Mouse (Mus musculus) adrenal gland, postnatal 14 days (tissue): Measurements from ENCODE around the gene Iqgap2. TPM values are rescaled to one million over a fixed set of nuclear protein-coding genes. Genes with fewer than 3 reads are reported as not detected.

Experiments
- DNase-seq: peaks from one replicate; pipeline ENCODE4 v3.0.0; 2021; ENCODE audit warnings: mixed read lengths
- total RNA-seq: library from RNA; stranded (reverse); gene quantifications from 2 replicates; pipeline ENCODE4 v1.2.3, GENCODE M21; 2021

The Iqgap2 gene
- total RNA-seq, 1 experiment from 2014 or later = 111 TPM

DNA sequence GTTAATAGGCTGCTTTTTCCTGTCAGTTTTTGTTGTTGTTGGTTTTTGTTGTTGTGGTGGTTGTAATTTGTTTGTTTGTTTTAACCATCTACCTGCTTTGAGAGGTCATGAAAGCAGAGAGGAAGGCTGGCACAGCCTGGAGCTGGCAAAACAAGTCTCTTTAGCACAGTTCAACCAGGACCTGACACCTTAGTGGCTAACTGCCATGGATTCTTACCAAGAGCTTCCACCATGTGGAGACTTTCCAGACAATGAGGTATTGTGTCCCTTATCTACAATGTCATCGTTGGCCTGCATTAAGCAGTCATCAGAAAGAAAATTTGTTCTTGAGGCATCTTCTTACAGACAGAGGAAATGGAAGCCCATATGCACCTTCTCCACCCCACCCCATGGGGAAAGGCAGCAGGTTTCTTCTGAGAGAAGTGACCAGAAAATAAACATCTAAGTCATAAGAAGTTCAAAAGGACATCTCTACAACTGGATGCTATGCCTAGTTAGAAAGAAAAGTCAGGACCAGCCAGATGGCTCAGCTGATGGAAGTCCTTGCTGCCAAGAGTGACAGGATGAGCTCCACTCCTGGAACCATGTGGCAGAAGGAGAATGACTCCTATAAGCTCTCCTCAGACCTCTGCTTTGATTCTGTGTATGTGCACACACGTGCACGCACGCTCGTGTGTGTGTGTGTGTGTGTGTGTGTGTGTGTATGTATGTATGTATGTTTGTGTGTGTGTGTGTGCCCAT lies 113.9 kb downstream of the Iqgap2 start:
- DNase-seq = no peak

DNA sequence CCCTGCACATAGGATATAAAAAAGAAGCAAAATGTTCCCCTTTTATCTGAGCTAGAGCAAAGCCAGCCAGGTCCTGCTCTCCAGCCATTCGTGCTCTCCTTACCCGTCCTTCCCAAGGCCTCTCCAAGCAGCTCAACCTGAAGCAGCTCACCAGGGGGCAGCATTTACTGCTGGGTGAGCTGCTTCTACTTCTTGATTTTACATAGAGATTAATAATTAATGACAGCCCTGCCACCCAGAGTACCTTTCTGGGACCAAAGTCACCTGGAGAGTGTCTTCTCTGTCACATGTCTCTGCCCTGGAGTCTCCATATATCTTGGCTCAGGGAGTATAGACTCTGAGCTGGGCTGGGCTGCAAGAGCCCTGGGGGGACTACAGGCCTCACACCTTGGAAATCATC lies 114.5 kb downstream of the Iqgap2 start:
- DNase-seq = peak; percentile 85

DNA sequence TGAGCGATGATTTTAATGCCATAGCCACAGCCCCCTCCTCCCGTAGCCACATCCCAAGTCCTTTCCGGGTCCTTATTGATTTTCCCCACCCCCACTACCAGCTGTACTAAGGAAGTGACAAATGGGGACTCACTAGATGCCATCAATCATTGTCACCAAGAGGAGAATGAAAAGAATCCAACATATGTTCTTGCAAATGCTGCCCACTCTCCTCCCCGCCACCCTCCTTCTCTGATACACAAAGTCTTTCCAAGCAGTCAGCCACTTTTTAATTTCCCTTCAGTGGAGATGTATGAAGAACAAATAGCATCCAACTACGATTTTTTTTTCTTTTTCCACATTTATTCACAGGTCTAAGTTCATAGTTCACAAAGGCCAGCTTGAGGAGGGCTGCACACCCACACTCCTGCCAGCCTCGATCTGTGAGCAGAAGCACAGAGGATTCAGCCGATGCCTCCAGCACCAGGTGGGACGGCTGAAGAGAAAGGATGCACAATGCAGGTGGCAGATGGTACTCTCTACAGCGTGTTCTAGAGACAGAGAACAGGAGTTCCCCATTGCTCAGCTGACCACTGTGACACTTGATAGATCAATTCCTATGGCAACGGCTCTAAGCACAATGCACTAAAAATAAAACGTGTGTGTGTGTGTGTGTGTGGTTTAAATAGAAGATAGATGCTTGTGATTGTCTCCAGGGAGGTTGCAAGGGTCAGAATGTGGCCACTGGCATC lies 116.6 kb downstream of the Iqgap2 start:
- no peak for DNase-seq

DNA sequence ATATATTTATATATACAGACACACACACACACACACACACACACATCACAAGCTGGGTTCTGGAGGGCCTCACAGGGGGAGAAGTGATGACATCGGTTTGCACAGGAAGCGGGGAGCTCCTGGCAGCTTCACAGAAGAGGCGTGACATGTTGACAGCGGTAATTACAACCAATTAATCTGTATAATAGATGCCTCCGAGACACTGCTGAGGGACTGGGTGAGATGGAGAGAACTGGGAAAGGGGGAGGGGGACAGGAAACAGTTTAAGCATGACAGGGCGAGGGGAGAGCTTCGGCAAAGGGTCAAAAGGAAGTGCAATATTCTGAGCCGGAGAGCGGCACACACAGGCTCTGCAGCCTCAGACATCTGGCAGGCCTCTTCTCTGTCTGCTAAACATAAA lies 126.7 kb downstream of the Iqgap2 start:
- peak; percentile 31 for DNase-seq

DNA sequence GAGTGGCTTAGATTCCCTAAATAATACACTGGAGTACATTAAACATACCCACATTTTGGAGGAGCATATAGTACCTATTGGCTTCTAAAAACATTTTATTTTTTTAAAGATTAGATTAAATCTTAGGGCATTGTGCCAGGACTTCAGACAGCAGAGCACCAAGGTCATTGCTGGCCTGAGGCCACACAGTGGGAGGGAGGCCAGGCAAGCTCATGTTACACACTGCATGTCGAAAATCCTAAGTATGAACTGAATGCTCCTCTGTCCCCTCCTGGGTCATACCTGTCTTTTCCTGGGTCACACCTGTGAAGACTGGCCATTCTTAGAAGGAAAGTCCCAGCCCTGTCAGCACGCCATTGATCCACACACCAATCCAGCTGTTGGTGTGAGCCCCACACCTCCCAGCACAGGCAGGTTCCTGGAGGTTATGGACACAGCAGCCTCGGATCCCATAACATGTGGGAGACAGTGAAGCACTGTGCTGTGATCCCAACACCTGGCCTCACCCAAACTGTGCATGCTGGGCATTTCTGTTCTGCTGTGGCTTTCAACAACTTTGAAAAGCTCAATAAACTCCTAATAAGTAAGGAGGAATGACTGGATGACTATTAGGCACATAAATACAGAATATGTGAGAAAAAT lies 127.7 kb downstream of the Iqgap2 start:
- DNase-seq = peak; percentile 82

DNA sequence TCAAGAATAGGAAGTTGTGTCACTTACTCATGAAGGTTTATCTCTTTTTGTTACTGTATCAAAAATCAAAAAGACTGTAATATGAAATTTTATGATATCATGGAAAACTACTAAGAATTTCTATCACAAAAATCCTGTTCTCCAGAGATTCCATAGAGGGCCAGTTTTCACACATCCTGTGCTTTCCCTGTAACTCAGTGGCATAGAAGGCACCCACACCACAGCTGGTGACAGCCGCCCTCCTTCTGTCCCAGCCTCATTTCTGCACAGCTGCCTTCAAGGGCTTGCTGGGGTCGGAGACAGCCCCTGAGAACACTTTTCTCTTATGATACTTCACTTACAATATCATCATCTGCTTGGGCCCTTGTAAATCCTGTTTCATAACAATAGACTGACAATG lies 131.9 kb downstream of the Iqgap2 start:
- DNase-seq = no peak

DNA sequence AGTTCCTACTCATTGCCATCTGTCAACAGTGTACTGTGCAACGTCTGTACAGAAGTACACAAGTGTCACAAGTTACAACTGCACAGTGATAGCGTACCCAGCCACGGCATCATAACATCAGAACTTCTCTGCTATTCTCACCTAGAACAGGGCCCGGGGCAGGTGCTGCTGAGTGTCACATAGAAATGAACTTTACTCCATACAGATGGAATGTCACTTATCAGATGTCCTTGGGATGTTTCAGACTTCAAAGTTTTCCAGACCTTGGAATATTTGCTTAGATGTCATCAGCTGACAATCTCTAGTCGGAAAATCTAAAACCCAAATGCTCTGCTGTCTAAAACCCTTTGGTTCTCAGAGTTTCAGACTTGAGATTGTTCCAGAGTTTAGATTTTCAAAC lies 137.4 kb downstream of the Iqgap2 start:
- DNase-seq = peak; percentile 22

DNA sequence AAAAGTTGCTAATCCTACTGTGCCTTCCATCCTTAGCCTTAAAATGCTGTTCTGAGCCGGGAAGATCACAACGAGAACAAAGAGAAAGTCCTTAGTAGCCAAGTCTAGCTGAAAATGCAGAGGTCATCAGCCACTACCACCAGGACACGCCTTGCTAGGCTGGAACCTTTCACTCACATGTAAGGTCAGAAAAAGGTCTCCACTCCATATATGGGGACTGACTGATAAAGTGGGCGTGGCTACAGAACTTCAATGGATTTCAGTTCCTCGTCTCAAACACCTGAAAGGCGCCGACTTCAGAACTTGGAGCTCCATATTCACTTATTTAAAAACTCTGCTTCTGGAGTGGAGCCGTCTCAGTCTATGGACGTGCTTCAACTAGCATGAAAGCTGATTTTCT lies 139.3 kb downstream of the Iqgap2 start:
- no peak for DNase-seq

DNA sequence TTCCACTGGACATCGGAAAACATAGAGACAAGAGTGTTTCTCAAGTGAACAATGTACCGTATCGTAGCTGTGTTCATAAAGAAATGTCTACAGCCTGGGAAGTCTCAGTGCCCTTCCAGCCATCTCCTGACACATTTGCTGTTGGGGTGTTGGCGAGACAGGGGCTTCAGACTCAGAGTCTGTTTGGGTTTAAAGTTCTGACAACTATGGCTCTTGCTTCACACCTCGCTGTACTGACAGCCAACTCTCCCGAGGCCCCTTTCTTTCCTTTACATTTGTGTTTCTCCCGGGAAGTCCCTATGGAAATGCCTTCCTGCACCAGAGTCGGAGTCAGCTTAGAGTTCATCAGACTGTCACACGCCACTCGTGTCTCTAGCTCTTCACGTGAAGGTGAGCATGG lies 144.2 kb downstream of the Iqgap2 start:
- no peak for DNase-seq

DNA sequence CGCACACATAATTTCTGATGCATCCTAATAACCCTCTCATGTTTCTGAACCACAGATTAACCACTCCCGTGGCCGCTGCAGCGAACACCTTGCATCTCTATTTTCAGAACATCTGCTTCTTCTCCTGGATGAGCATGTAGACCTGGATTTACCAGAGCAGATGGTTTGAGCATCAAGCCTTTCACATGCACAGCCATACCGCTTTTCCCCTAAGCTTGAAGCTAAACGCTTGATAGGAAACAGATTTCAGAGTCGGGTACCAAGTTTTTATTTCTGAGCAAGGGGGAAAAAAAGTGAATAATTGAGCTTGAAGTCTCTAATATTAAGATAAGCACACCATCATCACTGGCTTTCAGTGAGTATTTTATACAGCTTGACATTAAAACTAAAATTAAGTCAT lies 144.6 kb downstream of the Iqgap2 start:
- DNase-seq = no peak

DNA sequence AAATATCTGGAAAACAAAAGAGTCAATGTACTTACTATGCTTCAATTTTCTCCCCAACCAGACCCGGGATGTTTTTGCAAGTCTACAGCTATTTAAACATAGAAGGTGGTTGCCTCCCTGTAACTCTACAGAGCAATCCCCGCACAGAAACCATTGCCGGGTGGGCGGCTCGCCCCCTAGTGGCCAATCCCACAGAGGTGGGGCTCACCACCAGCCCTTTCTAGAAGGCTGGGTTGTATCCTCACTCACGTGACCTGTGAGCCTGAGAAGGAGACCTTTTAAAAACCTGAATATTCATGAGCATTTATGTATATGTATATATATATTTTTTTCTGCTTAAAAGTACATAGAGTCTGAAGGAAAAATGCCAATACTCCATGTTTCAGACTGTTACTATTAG lies 145.2 kb downstream of the Iqgap2 start:
- DNase-seq = peak; percentile 76

DNA sequence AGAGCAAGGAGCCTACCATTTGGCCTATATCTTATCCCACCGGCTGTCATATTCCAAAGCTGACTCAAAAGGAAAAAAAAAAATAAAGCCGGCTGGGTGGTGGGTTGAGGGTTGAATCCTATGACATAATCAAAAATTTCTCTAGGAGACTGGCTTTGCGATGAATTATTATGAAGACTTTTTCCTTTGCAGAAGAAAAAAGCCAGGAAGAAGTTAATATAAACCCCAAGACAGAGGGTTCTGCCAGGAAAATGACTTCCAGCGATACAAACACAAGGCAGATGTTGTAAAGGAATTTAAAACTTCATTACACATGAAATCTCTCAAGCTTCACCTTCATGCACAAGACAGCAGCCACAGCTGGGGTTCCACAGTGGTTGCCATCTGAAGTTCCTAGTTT lies 146.3 kb downstream of the Iqgap2 start:
- no peak for DNase-seq

DNA sequence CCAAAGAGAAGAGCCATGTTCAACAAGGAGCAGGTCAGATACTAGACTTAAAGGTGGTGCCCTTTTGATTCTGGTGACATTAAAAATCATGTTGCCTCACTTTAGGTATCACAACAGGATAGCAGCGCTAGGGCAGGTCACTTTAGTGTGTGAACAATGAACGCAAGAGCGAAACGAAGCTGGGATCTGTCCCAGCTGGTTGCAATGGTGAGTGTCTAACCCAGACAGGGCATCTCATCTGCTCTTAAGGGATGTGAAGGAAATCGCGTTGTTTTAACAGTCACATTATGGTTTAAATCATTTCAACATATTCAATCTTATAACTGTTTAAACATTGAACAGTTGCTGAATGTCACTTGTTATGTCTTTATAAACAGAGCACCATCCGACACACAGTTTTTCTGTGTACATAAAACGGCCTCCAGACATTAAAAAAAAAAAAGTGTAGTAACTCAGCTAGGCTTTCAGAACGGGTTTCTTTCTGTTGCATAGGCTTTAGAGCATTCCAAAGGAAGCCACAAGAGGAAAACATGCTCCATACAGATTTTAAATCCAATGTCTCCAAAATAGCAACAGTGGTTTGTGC lies 148.7 kb downstream of the Iqgap2 start:
- no peak for DNase-seq

DNA sequence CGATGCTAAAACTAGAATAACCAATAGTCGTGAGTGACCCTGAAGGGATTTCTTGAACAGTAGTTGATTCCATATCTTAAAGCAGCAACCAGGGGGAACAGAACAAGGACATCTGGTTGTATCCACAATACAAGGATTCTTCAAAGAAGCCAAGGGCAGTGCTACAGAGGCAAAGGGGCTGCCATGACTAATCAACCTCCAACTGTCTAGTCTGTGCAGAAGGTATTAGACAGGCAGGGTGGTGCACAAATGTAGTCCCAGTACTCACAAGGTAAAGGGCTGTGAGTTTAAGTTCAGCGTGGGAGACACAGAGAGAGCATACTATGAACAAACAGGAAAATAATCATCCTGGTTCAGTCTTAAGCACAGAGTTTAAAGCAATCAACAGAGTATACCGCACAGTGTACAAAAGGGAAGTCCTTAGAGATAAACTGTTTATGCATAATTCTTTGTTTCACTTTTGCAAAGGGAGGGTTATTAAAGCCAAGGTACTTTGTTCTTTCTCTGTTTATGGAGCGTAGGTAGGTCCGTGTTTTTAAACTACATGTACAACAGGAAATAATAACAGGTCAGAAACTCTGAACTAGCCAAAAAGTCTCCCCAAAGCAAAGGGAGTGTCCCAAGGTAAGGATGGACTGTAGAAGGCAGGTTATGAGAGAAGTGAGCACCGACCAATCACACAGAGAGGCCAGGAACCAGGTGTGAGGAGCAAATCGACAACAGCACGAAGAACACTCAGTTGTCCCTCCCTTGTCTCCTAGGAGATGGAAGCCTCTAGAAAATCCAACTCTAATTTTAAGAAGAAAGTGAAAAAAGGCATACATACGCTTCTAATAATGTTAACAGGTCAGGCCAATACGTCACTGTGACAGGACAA lies 149.7 kb downstream of the Iqgap2 start:
- no peak for DNase-seq

DNA sequence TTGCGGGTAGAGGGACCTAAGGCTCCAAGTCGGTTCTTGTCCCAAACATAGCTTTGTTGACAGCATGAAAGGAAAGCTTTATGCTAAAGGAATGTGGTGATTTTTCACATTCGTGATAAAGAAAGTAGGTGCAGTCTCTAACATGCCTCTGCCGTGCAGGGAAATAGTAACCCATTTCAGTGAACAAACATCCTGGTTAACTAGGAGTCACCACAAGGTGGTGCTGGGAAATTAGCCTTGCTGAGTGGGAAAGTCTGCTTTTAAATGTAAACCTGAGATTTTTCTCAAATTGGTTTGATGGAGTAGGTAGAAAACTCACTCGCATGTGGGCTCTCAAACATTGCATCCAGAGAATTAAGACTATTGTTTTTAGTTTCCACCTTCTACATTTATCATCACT lies 152.1 kb downstream of the Iqgap2 start:
- peak; percentile 18 for DNase-seq

DNA sequence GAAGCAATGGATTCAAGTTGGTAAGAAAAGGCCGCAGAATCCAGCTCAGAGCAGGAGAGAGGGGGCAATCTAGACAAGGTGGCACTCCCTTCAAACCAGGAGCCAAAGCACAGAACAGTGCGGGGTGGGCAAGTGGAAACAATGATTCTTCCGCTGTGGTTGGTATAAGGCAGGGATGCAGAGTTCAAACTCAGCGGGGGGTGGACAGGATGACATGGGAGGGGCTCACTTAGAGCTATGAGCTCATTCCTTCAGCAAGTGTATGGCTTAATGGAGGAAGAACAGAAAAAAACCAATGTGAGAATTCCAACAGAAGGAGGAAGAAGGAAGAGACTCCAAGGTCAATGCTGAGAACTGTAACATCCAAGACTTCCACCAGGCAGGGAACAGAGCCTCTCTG lies 161.2 kb downstream of the Iqgap2 start:
- DNase-seq = no peak

DNA sequence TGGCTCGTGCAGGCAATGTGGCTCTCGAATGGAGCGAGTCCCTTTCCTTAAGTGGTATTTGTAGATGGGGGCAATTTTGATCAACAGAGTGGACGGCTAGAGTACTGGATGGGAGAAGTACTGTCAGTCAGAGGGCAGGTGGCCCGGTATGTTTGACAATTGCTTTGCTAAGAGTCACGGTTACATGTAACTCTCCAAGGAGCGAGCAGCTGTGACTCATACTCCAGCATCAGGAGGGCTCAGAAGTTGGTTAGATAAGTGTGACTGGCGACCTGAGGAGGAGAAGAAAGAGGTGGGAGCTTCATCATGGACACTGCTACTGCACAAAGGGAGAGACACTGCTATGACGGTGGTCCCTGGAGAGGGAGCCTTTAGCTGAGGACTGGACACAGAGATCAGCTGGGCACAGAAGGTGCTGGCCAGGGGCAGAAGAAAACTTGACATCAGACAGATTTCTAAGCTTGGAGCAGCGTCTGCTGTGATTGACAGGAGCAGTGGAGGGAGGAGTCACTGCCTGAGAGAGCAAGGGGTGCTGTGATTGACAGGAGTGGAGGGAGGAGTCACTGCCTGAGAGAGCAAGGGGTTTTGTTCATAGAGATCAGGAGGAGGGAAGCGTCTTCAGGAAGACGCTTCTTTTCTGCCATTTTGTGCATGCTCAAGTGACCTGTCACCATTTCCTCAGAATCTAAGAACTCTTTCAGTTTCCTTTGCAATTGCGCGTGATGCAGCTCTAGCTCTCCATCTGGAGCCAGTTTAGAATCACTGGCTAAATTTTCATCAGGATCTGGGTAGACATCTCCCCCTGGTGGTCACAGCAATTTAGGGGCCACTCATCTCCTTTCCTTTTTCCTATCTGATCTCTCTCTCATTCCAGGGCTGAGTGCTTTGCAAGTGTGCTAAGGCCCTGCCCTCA lies 172.1 kb downstream of the Iqgap2 start:
- DNase-seq = peak; percentile 79

DNA sequence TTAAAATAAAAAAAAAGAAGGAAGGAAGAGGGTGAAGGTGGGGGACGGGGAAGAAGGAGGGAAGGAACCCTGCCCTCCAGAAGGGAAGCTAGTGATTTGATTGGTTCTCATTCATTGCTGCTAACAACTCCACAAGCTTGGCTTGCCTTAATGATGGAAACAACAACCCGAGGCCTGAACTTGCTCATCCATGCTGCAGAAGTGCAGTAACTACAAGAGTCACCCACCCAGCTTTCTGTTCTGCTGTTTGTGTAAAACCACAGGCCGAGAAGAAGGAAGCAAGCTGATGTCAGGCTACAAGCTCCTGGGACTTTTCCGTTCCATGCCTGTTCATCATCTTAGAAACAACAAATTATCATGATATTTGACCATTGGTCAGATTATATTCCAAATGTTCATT lies 176.4 kb downstream of the Iqgap2 start:
- no peak for DNase-seq

DNA sequence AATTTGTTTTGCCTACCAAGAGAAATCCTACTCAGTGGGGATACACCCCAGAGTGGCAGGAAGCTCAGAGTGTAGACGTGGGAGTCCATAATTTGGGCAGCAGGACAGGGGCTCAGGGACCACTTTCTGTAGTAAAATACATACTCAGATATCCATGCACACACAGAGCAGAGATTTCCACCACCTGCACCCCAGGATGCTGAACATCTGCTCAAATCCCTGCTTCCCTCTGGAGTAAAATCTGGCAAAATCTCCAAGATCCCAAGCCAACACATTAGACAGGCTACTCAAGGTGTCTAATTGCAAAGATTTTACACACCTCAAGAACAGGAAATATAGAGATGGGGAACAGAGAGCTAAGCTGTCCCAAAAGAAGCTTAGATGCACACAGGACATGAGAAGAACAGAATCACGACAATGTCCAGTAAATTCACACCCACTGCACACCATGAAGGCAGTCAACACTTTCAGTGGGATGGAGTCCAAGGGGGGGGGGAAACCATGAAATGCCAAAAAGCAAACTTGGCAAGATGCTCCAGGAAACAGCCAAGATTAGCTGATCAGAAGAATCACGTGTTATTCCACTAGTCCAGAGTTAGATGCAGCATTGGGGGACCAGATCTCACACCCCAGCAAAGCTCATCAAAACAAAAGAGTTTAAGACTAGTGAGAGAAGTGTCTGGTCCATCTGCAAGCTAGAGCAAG lies 177.3 kb downstream of the Iqgap2 start:
- no peak for DNase-seq

DNA sequence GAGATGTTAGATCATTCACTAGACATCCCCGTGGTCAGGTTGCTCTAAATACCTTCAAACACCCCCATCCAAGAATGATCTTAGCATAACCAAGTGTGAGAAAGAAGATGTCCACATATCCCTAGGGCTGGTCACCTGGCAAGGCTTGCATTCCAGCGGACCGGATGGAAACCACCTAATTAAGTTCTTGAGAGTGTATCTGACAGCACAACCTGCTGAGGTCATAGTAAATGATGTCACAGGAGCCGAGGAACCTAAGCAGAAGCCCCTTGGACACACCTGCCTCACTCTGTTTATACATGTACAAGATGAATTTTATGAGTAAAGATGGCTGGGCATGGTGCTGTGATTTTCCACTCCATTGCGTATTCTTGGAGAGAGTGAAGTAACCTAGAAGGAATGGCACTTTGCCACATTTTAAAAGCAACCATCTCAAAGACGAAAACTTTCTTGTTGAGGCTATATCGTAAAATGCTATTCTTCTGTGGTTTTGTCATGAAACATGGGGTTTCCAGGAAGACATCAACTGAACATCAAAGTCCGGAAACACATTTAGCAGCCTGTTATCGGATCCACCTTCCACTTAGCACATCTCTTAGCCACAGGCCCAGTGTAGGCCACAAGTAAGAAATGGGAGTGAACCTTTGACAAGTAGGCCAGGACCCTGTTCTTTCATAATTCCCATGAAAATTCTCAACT lies 179.0 kb downstream of the Iqgap2 start:
- no peak for DNase-seq
